Mouse (Mus musculus): ENCODE data around the gene Gpr3.

Gene Gpr3

DNA sequence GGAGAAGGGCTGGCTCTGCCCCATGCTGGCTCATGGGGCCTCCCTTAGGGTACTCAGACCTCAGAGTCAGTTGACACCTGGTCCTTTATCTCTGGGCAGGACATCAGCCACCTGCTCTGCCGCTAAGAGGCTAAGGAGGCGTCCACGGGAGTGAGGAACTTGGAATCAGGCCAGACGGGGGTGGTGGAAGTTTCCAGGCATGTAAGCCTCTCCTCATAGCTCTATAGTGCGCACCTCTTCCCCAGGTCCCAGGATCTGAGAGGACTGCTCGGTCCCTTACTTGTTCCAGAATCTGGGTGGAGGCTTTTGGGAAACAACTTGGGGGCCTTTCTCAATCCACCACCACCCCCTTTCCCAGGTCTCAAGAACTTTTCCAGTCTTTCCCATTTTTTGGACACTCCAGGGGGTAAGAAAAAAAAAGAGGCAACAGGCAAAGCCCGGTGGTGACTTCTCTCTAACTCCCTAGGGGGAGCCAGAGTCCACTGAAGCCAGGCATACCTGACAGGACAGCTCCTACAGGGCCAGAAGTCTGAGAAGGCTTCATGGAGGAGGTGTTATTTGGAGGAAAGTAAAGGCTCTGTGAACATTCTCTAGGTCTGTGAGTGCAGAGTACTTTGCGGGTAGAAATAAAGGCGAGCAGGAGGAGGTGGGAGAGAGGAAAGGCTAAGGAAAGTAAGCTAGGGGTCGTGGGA lies 21.1 kb upstream of the Gpr3 start:
- no peak for DNase-seq (ENCODE audit: low read depth)

- no peak for DNase-seq (ENCODE audit: low read depth)
These were observed 17.2 kb upstream of the Gpr3 start for GRCm38 (mm10) chr4:133229582-133229981.

DNA sequence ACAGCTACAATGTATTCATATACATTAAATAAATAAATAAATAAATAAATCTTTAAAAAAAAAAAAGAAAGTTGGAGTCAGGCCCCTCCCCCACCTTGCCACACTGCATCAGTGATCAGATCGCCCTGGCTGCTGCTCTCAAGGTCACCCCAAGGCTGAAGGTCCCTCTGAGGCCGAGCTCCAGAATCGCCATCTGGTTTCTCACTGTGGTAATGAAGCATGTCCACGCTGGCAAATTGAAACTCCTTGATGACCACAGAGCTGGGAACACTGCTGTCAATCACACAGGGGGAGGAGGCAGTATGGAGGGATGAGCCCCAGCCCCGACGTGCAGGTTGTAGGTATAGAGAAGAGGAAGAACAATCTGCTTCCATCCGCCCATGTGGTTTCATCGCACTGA lies 15.3 kb upstream of the Gpr3 start:
- DNase-seq (ENCODE audit: low read depth) = no peak

- DNase-seq (ENCODE audit: low read depth) = no peak
These were observed 13.7 kb upstream of the Gpr3 start for GRCm38 (mm10) chr4:133226073-133226472.

- DNase-seq (ENCODE audit: low read depth) = no peak
These were observed 11.5 kb upstream of the Gpr3 start for GRCm38 (mm10) chr4:133223875-133224274.

DNA sequence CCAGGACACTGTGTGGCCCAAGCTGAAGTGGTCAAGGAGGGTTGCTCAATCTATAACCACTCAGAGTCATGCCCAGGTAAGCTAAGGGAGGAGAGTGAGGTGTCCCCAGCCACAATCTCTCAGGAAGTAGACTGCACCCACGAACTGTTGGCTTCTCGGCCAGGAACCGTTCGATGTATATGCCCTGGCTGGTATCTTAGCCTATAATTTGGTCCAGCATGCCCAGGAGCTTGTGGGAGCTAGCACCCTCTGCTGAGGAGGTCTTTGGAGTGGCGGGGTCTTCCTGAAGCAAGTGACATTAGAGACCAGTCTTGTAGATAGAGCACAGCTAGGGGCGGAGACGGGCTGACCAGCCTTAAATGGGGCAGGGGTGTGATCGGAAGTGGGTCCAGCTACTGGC lies 9.4 kb upstream of the Gpr3 start:
- no peak for DNase-seq (ENCODE audit: low read depth)

DNA sequence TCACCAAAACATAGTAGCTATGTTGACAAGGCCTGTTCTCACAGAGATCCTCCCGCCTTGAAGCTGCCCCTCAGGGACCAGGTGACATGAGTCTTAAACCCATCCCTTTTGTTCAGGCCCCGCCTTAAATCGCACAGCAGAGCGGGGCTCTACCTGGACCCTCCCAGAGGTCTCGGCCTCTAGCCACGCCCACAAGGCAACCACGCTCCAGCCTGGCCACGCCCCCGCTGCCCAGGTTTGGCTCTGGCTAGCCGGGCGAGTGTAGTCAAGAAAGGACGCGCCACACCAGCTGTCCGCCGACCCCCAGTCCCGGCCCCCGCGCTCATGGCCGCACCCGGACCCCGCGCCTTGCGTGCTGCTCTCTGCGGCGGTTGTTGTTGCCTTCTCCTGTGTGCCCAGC lies 8.3 kb upstream of the Gpr3 start:
- DNase-seq (ENCODE audit: low read depth) = no peak

- no peak for DNase-seq (ENCODE audit: low read depth)
These were observed 6.4 kb upstream of the Gpr3 start for GRCm38 (mm10) chr4:133218745-133219144.

GRCm38 (mm10) chr4:133217641-133218040 lies 5.3 kb upstream of the Gpr3 start:
- DNase-seq (ENCODE audit: low read depth) = no peak

DNA sequence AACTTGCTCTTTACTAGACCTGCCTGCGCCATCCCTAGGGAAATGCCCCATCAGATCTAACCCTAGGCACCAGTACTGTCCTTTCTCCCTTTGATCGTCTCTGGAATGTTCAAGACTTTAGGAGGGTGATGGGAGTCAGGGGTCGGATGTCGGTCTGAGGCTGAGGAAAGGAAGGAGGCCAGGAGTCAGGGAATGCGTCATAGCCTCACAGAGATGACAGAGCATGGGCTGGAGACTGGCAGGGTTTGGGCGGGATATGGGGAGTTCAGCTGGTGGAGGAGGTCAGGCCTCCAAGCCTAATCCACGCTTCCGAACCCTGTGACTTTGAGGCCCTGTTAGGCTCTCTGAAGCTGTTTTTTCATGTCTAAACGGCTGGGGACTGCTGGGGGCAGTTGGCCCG lies 1.3 kb upstream of the Gpr3 start:
- DNase-seq (ENCODE audit: low read depth) = no peak

GRCm38 (mm10) chr4:133213268-133213590 lies 893 bp upstream of the Gpr3 start:
- DNase-seq (ENCODE audit: low read depth) = no peak

DNA sequence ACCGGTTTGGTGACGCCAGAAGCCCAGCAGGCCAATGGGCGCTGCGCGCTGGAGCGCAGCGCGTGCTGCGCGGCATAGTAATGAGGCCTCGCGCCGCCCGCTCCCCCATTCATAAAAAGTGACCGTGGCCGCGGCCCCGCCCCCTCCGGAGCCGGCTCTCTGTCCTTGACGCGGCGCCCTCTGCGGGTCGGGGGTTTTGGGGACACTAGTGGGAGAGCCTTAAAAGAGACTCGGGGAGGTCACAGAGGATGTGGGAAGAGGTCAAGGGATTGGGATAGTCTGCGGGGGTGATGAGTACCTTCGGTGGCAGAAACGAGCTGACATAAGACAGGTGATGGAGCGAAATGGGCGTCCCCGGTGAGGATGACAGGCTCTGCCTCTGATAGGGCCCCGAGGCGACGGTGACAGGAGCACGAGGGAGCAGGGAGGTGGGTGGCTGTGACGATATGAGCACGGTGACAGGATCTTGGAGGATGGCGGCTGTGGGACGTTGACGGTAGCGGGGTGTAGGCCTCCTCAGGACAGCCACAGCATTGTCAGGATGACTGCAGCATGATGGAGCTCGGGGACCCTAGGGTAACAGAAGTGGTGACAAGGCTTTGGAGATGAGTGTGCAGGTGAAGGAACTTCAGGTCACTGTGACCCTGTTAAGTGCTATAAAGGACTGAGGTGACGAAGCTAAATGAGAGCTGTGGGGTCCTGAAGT lies 379 bp upstream of the Gpr3 start:
- no peak for DNase-seq (ENCODE audit: low read depth)

DNA sequence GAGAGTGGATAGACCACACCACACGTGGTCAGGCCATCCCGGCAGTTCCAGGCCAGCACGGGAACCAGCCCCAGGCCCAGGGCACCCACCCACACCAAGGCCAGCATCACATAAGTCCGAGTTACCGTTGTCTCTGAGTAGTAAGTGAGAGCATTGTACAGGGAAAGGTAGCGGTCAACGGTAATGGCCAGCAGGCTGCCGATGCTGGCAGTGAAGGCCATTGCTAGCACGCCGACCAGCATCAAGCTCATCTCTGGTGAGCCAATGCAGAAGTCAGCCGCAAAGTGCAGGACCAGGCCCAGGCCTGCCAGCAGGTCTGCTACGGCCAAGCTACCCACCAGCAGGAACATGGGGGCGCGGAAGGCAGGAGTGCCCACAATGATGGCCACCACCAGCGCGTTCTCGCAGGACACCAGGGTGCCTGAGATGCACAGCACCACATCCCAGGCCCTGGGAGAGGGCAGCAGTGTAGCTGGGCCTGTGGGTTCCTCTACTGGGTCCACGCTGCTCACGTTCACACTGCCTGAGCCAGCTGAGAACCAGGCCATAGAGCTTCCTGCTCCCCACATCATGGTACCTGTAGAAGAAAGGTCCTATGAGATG lies 1.4 kb downstream of the Gpr3 start:
- no peak for DNase-seq (ENCODE audit: low read depth)

DNA sequence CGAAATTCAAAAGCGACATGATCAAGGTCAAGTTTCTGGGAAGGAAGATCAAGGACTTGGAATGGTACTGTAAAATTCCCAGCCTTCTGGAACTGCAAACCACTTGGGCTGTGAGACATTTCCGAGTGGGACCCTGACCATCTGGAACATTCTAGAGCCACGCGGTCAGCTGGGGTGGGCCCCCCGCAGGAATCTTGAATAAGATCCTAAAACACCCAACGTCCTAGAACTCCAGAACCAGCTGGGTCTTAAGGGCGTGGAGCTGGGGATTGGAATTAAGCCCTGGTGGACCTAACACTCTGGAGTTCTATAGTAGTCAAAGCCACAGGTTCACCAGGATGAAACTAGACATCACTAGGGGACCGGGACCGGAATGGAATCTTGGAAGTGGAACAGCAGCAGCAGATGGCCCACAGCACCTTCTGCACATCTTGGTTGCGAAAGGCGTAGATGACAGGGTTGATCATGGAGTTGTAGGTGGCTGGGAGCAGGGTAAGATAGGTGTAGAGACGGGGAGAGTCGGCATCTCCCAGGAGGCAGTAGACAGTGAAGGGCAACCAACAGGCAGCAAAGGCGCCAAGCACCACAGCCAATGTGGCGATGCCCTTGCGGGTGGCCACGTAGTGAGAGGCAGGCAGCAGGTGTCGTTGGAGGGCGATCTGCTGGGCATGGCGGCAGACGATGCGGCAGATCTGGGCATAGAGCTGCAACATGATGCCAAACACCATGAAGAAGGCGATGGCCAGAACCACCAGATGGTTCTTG lies 2.1 kb downstream of the Gpr3 start:
- no peak for DNase-seq (ENCODE audit: low read depth)

- no peak for DNase-seq (ENCODE audit: low read depth)
These were observed 3.0 kb downstream of the Gpr3 start for GRCm38 (mm10) chr4:133209366-133209765.

GRCm38 (mm10) chr4:133204379-133204778 lies 8.0 kb downstream of the Gpr3 start:
- DNase-seq (ENCODE audit: low read depth) = no peak

DNA sequence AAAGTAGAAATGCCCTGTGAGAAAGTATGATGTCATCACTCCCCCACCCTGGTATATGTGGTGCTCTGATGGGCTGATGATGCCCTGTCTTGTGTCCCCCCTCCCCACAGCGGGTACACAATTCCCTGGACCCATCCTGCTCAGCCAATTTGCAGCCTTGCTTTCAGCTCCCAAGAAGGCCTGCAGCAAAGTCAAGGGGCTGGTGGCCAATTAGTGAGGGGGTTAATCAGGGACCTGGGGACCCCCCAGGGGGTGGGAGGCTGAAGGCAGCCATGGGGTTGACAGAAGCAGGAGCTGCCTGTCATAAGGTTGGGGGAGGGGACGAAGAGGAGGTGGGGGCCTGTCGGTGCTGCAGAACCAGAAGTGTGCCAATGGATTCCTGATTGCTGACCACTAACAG lies 8.7 kb downstream of the Gpr3 start:
- no peak for DNase-seq (ENCODE audit: low read depth)

GRCm38 (mm10) chr4:133202254-133202653 lies 10.1 kb downstream of the Gpr3 start:
- DNase-seq (ENCODE audit: low read depth) = no peak

DNA sequence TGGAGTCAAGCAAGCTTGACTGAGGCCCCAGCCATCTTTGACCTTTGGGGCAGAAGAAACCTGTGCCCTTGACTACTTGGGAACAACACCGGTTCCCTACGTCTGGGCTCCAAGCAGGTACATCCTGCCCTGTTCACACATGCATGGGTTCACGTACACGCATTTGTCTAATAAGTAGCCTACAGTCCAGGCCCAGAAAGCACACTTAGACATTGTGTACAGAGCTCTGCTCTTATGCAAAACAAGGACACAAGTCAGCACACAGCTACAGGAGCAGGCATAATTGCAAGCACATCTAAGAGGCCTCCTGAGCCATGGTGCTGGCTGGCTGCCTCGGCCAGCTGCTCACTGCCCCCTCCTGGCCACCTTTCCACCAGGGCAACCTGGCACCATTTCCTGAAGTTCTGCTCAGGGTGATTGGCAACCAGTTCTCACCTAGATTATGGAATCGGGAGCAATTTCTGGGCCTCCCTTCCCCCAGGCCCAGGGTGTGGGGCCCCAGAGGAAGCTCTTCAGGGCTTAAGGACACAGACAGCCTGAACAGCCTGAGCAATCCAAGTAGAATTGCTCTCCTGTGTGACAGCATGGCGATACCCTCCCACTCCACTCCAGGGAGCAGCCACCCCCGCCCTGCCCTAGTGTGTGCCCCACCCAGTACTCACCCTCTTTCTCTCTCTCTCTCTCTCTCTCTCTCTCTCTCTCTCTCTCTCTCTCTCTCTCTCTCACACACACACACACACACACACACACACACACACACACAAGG lies 11.1 kb downstream of the Gpr3 start:
- DNase-seq (ENCODE audit: low read depth) = peak; percentile 48

GRCm38 (mm10) chr4:133200343-133200742 lies 12.0 kb downstream of the Gpr3 start:
- no peak for DNase-seq (ENCODE audit: low read depth)

DNA sequence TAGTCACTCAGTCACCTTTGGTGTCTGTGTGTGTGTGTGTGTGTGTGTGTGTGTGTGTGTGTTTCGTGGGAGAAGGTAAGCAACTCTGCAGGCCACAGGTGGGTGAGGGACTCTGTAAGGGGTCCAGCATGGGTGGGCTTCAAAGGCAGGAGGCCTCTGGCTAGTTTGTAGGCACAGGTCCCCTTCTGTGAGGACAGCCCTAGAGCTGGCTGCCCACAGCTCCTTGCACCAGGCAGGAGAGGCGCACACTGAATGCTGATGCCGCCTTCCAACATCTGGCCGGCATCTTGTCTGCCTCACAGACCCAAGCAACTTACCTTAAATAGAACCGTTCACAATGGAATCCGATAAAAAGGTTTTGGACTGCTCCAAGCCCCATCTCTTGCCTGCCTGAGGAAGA lies 12.6 kb downstream of the Gpr3 start:
- DNase-seq (ENCODE audit: low read depth) = no peak

All from fibroblast of lung, adult 2 months (primary cell).